Mouse (Mus musculus) forebrain, embryonic 15.5 days (tissue): ENCODE data around the gene Map1lc3b. TPM values are rescaled to one million over a fixed set of nuclear protein-coding genes. Genes with fewer than 3 reads are reported as not detected.

Experiments
- ATAC-seq: fragments of 200-750 bp; cut with Nextera tagmentation; replicated peaks from 2 replicates; pipeline ENCODE4 v1.8.0; 2017; ENCODE audit warnings: mild to moderate bottlenecking, moderate TSS enrichment, moderate library complexity
- H3K27ac ChIP-seq: fragments of 300-500 bp; sonication (generic); replicated peaks from 2 replicates; pipeline ENCODE4 v1.5.1; 2015; ENCODE audit warnings: mild to moderate bottlenecking, inconsistent platforms
- H3K27me3 ChIP-seq: fragments of 300-500 bp; sonication (generic); 2 replicates; pipeline ENCODE4 v1.6.1; 2015; ENCODE audit warnings: inconsistent platforms
- H3K36me3 ChIP-seq: fragments of 300-500 bp; sonication (generic); 2 replicates; pipeline ENCODE4 v1.6.1; 2015; ENCODE audit warnings: mild to moderate bottlenecking, inconsistent platforms
- H3K4me1 ChIP-seq: fragments of 300-500 bp; sonication (generic); 2 replicates; pipeline ENCODE4 v1.6.1; 2015; ENCODE audit warnings: inconsistent platforms
- H3K4me2 ChIP-seq: fragments of 300-500 bp; sonication (generic); replicated peaks from 2 replicates; pipeline ENCODE4 v1.6.1; 2015; ENCODE audit warnings: mild to moderate bottlenecking, inconsistent platforms
- H3K4me3 ChIP-seq: fragments of 300-500 bp; sonication (generic); 2 replicates; pipeline ENCODE4 v1.5.1; 2015; ENCODE audit warnings: mild to moderate bottlenecking, inconsistent platforms
- H3K9ac ChIP-seq: fragments of 300-500 bp; sonication (generic); replicated peaks from 2 replicates; pipeline ENCODE4 v1.6.1; 2015; ENCODE audit warnings: mild to moderate bottlenecking, inconsistent platforms
- H3K9me3 ChIP-seq: fragments of 300-500 bp; sonication (generic); 2 replicates; pipeline ENCODE4 v1.6.1; 2016; ENCODE audit warnings: inconsistent platforms
- WGBS: fragments of 180-500 bp; shearing (Covaris S2); methylation state at CpG from one replicate; pipeline ENCODE4 v1.1.7; 2015; ENCODE audit warnings: mixed read lengths; 5-methylcytosine and 5-hydroxymethylcytosine counted together
- polyA plus RNA-seq: library from polyadenylated mRNA; unstranded; fragments of >200 nt; fragmentation: Nextera tagmentation; extraction: Ambion mirVana; gene quantifications from 2 replicates; pipeline ENCODE4 v1.2.1, GENCODE M21; 2015

The Map1lc3b gene
- 394 and 395 TPM in 2 replicates for polyA plus RNA-seq

GRCm38 (mm10) chr8:121590203-121591177, at the start of gene Map1lc3b:
Gene Map1lc3b, plus strand, starts transcription at chr8:121590361.
- H3K4me3 ChIP-seq, result peak within 1 kb of the TSS; percentile 89

GRCm38 (mm10) chr8:121541862-121542261, 48.3 kb upstream of the Map1lc3b start:
- H3K27me3 ChIP-seq, result 0 out of 2 replicates have a peak, but pooled peaks cover 3% of the 10 kb centered on the region
- WGBS, result 86% methylated on average over 19 of the region's 19 CpGs
- H3K27ac ChIP-seq, result no peak overlapping the region
- no peaks in the 10 kb centered on the region for H3K36me3 ChIP-seq
- no peaks in the 10 kb centered on the region for H3K4me1 ChIP-seq
- ATAC-seq, result no peak
- H3K4me2 ChIP-seq, result no peak overlapping the region
- H3K9me3 ChIP-seq, result no peaks in the 10 kb centered on the region
- H3K9ac ChIP-seq, result no peak overlapping the region
- H3K4me3 ChIP-seq, result no peak overlapping the region

More at GRCm38 (mm10) chr8:121590203-121591177, at the start of gene Map1lc3b:
- Histone ChIP-seq H3K27ac (peak within 1 kb of the TSS; percentile 89), H3K36me3 (peaks cover 17% of the 10 kb centered on the region), H3K4me2 (peak within 1 kb of the TSS; percentile 92), H3K27me3 (no peaks in the 10 kb centered on the region), H3K9ac (peak within 1 kb of the TSS; percentile 86), H3K9me3 (no peaks in the 10 kb centered on the region), H3K4me1 (peaks cover 30% of the 10 kb centered on the region)
- ATAC-seq, result peak; percentile 88
- WGBS, result under 1% methylated on average over 94 of the region's 94 CpGs

- Histone ChIP-seq H3K27me3 (0 out of 2 replicates have a peak, but pooled peaks cover 3% of the 10 kb centered on the region), H3K9ac (no peak overlapping the region), H3K36me3 (no peaks in the 10 kb centered on the region), H3K27ac (no peak overlapping the region), H3K4me3 (no peak overlapping the region), H3K9me3 (no peaks in the 10 kb centered on the region), H3K4me2 (no peak overlapping the region), H3K4me1 (no peaks in the 10 kb centered on the region)
- ATAC-seq, result no peak
- 68% methylated on average over 13 of the region's 13 CpGs for WGBS
Measured at GRCm38 (mm10) chr8:121542901-121543300, 47.3 kb upstream of the Map1lc3b start.

- Histone ChIP-seq H3K4me1 (no peaks in the 10 kb centered on the region), H3K4me2 (no peak within 1 kb of the TSS), H3K27ac (no peak within 1 kb of the TSS), H3K9me3 (no peaks in the 10 kb centered on the region), H3K9ac (no peak within 1 kb of the TSS), H3K36me3 (peaks cover 2% of the 10 kb centered on the region; the same call in 1 of the 2 replicates), H3K27me3 (0 out of 2 replicates have a peak, but pooled peaks cover 3% of the 10 kb centered on the region), H3K4me3 (no peak within 1 kb of the TSS)
- ATAC-seq, result no peak
- 86% methylated on average over 12 of the region's 12 CpGs for WGBS
Measured at GRCm38 (mm10) chr8:121544276-121544785, 45.8 kb upstream of the Map1lc3b start, which contains the start of gene 1700018B08Rik. Gene 1700018B08Rik, minus strand, starts transcription at chr8:121544320.

- H3K27me3 ChIP-seq, result 0 out of 2 replicates have a peak, but pooled peaks cover 3% of the 10 kb centered on the region
- no peak overlapping the region for H3K4me2 ChIP-seq
- no peak overlapping the region for H3K27ac ChIP-seq
- no peak overlapping the region for H3K9ac ChIP-seq
- ATAC-seq, result no peak
- peaks cover 8% of the 10 kb centered on the region; the same call in 1 of the 2 replicates for H3K36me3 ChIP-seq
- H3K4me3 ChIP-seq, result no peak overlapping the region
- 71% methylated on average over 11 of the region's 11 CpGs for WGBS
- H3K4me1 ChIP-seq, result no peaks in the 10 kb centered on the region
- H3K9me3 ChIP-seq, result no peaks in the 10 kb centered on the region
Measured at GRCm38 (mm10) chr8:121544936-121545335, 45.2 kb upstream of the Map1lc3b start.

- Histone ChIP-seq H3K36me3 (peaks cover 26% of the 10 kb centered on the region), H3K9me3 (no peaks in the 10 kb centered on the region), H3K4me2 (no peak overlapping the region), H3K9ac (no peak overlapping the region), H3K27me3 (0 out of 2 replicates have a peak, but pooled peaks cover 3% of the 10 kb centered on the region), H3K27ac (no peak overlapping the region), H3K4me1 (no peaks in the 10 kb centered on the region), H3K4me3 (no peak overlapping the region)
- peak; percentile 48; the same call in 1 of the 2 replicates for ATAC-seq
- WGBS, result 7% methylated on average over 7 of the region's 7 CpGs
Measured at GRCm38 (mm10) chr8:121547132-121547531, 43.0 kb upstream of the Map1lc3b start.

- H3K36me3 ChIP-seq, result peaks cover 48% of the 10 kb centered on the region
- H3K27me3 ChIP-seq, result 0 out of 2 replicates have a peak, but pooled peaks cover 3% of the 10 kb centered on the region
- no peak for ATAC-seq
- H3K9ac ChIP-seq, result no peak overlapping the region
- 87% methylated on average over 6 of the region's 6 CpGs for WGBS
- H3K9me3 ChIP-seq, result no peaks in the 10 kb centered on the region
- H3K4me1 ChIP-seq, result no peaks in the 10 kb centered on the region
- H3K4me3 ChIP-seq, result no peak overlapping the region
- H3K4me2 ChIP-seq, result no peak overlapping the region
- no peak overlapping the region for H3K27ac ChIP-seq
Measured at GRCm38 (mm10) chr8:121550056-121550455, 40.1 kb upstream of the Map1lc3b start.

GRCm38 (mm10) chr8:121551065-121551985, 38.8 kb upstream of the Map1lc3b start:
- H3K27ac ChIP-seq, result no peak overlapping the region
- H3K4me3 ChIP-seq, result no peak overlapping the region
- H3K9me3 ChIP-seq, result no peaks in the 10 kb centered on the region
- H3K4me1 ChIP-seq, result no peaks in the 10 kb centered on the region
- no peak overlapping the region for H3K9ac ChIP-seq
- H3K27me3 ChIP-seq, result no peaks in the 10 kb centered on the region
- peaks cover 52% of the 10 kb centered on the region for H3K36me3 ChIP-seq
- no peak for ATAC-seq
- H3K4me2 ChIP-seq, result no peak overlapping the region
- WGBS, result 72% methylated on average over 24 of the region's 24 CpGs

GRCm38 (mm10) chr8:121552506-121552905, 37.7 kb upstream of the Map1lc3b start:
- 91% methylated on average over 8 of the region's 9 CpGs for WGBS
- Histone ChIP-seq H3K4me1 (no peaks in the 10 kb centered on the region), H3K9me3 (no peaks in the 10 kb centered on the region), H3K4me2 (no peak overlapping the region), H3K36me3 (peaks cover 52% of the 10 kb centered on the region), H3K27ac (no peak overlapping the region), H3K27me3 (no peaks in the 10 kb centered on the region), H3K4me3 (no peak overlapping the region), H3K9ac (no peak overlapping the region)
- no peak for ATAC-seq

- Histone ChIP-seq H3K9me3 (no peaks in the 10 kb centered on the region), H3K27ac (no peak overlapping the region), H3K27me3 (no peaks in the 10 kb centered on the region), H3K4me3 (no peak overlapping the region), H3K9ac (no peak overlapping the region), H3K4me1 (no peaks in the 10 kb centered on the region), H3K36me3 (peaks cover 59% of the 10 kb centered on the region), H3K4me2 (no peak overlapping the region)
- no peak for ATAC-seq
- WGBS, result 94% methylated on average over 32 of the region's 32 CpGs
Measured at GRCm38 (mm10) chr8:121553831-121554475, 36.2 kb upstream of the Map1lc3b start.

- Histone ChIP-seq H3K27ac (no peak overlapping the region), H3K9ac (no peak overlapping the region), H3K4me3 (no peak overlapping the region), H3K4me1 (no peaks in the 10 kb centered on the region), H3K36me3 (peaks cover 40% of the 10 kb centered on the region), H3K27me3 (no peaks in the 10 kb centered on the region), H3K4me2 (no peak overlapping the region), H3K9me3 (no peaks in the 10 kb centered on the region)
- no peak for ATAC-seq
- WGBS, result 92% methylated on average over 11 of the region's 11 CpGs
Measured at GRCm38 (mm10) chr8:121557746-121558145, 32.4 kb upstream of the Map1lc3b start.
